Mouse (Mus musculus) spleen, postnatal 10 days (tissue): ENCODE measurements around the gene Tbc1d1.
A peak's percentile ranks its signal among the peaks of the same experiment; 100 is the strongest.

Experiments
- DNase-seq, 2 experiments: peaks; one replicate each; pipeline ENCODE4 v3.0.0; 2021 to 2022; ENCODE audit warnings: low spot score in 2 of 2

Gene Tbc1d1

DNA sequence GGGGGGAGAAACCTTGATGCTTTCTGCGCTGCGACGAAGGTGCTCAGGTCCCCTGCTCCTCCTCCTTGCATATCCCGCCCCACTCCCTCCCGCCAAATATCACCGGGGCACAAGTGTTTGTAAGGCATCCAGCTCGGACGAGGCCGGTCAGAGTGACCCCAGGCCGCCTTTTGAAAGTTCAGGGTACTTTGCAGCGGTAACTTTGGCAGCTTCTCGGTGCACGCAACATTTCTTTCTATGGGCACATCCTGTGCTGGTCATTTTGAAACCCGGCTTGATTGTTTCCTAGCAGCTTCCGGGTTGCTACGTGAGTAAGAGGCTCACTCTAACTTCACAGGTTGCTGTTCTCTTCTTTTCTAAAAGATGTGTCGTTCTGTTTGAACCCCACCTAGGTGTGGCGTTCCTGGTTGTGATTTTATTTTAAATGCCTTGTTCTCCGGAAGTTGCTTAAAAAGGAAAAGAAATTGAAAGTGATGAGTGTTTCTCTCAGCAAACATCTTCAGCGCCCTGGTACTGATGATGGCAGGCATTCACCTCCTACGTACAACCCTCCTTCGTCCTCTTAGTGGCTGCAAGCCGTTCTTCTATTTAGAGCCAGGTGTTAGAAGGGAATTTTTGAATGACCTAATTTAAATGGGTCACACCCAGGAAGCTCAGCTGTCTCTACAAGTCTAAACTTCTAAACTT is 4.7 kb downstream of the Tbc1d1 start:
- DNase-seq, result peak; percentile 22 to 33

DNA sequence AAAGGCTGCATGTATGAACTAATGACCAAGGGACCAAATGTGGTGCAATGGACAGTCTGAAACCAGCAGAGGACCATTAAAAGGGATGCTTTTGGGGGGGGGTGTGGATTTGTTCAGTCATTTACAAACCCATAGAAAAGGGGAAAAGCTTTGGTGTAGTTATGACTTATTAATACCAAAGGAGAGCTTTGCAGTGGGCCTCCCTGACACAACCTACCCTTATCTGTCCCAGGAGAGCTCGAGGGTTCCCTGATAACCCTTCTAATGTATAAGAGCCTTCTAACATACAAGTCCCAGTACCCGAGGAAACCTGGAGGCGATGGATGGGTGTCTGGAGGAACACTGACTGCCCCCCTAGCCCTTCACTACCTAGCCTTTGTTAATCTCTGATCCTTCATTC is 5.8 kb downstream of the Tbc1d1 start:
- DNase-seq, result no peak

DNA sequence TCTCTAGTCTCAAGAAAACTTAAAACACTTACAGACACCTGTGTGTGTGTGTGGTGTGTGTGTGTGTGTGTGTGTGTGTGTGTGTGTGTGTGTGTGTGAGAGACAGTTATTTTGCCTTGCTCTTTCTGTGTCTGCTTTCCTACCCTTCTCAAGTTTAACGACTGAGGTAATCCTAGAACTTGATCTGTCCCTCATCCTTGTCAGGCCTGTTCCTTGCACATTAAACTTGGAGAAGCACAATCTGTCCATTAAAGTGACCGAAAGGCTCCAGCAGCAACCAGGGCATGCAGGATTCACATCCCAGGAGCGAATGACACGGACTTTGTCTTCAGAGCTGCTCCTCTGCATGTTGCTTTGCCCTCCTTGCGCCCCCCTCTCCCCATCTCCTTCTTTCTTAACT is 6.5 kb downstream of the Tbc1d1 start:
- no peak for DNase-seq

DNA sequence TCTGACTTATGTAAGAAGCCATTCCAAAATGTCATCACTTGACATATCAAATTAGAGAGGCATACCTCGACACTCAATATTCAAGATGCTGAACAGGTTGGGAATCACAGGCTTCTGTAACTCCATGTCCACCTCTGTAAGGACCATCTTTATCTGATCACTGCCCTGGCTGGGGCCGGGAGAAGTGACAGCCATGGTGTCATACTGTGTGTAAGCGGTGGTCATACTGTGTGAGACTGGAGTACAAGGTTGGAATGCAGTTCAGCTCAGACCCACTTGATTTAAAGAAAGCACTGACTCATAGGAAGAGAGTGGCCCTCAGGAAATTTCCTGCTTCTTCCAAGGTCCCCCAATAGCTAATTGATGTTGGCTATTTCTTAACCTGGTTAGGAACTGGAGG is 8.3 kb downstream of the Tbc1d1 start:
- DNase-seq, result no peak

DNA sequence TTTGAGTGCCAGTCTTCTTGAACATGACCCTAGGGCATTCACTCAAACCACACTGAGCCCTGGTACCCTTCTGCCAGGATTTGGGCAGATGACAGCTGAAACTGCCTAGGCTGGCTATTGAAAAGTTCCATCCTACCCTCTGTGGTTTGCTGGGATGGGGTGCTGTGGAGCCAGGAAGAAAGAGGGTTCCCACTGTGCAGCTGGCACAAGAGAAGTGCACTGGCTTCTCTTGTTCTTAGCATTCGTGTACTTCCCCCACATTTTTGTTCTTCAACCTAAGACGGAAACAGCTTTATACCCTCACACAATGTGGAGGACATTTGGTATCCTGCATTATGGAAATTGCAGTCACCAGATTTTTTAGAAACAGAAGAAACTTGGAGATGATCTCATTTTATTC is 9.7 kb downstream of the Tbc1d1 start:
- no peak for DNase-seq

DNA sequence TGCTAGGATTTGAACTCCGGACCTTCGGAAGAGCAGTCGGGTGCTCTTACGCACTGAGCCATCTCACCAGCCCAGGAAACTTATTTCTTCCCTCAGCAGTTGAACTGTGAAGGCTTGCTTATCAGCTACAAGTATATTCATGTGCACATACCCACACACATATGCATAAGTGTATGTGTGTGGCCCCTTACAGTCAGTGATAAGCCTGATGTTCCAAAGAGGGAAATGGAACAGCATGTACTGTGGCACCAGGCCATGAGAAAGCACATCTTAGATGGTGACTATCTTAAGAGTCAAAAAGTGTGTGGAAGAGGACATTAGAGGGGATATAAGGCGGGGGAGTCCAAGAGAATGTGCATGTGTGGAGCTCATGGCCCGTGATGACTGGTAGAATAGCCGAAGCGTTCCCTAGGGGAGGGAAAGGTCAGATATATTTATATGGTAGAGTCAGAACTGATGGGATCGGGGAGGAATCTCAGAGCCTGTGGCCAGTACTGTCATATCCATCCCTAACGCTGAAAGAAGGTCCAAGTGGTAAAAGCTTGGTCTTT is 13.0 kb downstream of the Tbc1d1 start:
- no peak for DNase-seq

DNA sequence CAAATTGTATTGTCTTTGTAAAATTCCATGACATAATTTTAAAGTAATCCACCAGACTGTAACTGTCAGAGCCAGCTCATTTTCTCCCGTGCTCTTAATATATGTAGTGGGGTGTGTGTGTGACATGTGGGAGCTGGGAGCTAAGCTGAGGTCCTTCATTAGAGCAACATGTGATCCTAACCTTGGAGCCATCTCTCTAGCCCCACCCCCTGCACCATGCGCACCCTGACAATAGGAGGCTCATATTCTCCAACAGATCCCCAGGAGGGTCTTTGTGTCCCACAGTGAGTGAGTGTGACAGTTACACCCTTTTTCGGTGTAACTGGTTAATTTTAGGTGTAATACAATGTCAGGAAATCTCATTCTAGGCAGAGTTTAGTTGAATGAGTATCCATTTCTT is 16.8 kb downstream of the Tbc1d1 start:
- no peak for DNase-seq

DNA sequence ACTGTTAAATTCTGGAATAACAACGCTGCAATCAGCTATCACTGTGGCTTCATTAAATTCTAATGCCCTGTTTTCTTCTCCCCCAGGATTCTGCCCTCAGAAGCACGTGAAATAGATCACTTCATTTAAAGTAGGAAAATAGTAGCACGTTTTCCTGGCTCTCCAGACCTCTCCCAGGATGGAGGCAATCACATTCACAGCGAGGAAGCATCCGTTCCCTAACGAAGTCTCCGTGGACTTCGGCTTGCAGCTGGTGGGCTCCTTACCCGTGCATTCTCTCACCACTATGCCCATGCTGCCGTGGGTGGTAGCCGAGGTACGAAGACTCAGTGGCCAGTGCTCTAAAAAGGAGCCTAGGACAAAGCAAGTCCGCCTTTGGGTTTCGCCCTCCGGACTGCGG is 17.2 kb downstream of the Tbc1d1 start:
- no peak for DNase-seq

DNA sequence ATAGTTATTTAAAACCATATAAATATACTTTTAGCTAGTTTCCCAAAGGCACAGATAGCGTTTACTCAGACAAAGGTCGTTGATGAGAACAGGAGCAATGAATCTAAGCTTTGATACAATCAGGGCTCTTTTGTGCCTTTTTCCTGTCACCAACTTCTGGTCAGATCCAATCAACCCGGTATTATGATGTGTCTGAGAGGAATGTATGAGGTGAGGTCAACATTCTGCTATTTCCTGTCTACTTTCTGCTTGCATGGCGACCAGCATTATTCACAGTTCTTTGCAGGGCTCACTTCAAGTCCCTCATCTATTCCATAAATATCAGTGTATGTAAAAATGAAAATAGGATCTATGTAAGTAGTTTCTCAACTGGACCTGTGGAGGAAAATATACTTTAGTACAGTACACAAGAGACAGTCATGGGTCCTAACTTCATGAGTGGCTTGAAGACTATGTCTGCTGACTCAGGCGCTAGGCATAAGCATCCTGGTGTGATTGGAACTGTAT is 18.4 kb downstream of the Tbc1d1 start:
- DNase-seq, result no peak

DNA sequence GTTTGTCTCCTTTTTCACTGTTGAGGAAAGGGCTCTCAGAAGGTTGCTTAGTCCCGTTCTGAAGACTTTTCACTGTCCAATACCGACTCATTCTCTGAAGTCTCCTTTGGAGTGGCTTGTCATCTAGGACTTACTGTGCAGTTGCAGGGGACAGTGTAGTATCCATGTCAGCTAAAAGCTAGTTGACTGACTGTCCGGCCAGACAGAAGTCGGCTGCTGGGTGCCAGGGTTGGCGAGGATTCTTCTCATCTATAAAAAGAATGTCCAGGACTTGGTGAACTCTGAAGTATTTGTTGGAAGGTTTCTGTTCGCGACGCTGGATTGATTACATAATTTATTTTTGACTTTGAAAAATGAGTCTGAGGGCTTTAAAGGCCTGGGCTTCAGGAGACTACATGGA is 24.4 kb downstream of the Tbc1d1 start:
- no peak for DNase-seq

DNA sequence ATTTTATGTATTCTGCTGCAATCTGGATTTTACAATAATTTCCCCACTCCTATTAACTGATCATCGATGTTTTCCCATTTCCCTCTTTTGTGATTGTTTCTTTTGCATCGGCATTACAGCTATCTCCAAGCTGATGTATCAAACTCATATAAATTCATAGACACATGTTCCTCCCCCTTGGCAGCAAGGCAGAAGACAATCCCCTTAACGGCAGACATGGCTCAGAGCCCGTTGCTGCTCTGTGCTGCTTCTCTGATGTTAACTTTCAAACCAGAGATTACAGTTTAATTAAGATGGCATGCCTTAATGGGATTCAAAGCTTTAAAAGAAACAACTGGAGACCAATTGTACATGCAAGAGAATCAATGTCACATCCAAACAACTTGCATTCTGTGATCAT is 27.6 kb downstream of the Tbc1d1 start:
- DNase-seq, result no peak

DNA sequence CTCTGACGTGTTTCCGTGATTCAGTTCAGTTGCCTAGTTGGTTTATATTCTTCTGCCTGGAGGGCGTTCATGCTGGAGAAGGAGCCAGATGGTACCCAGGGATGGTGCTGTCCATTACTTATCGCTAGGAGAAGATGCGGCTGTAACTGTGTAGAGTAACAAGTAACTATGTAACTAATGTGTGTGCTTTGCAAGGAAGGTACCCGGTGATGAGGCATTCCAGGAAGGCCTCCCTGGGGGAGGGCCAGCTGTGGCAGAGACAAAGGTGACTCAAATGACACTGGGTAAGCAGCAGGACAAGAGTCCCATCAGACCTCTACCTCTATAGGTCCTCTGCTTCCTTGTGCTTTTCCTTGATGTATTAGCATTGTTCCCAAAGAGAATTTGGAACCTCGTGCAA is 29.2 kb downstream of the Tbc1d1 start:
- DNase-seq, result no peak

DNA sequence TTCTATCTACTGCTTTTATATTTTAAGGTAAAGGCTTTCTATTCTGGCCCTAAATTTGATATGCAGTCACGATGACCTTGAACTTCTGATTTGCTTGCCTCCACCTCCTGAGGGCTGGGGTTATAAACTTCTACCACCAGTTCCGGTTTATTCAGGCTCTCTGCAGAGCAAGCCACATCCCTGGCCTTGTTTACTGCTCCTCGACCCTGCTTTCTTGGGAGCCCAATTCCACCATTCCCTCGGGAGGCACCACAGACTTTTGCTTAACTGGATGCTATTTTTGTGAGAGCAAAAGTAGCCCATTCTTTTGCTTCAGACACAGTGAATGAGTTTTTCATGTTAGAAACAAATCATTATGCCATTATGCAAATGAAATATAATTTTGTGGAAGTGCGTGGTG is 30.5 kb downstream of the Tbc1d1 start:
- no peak for DNase-seq

DNA sequence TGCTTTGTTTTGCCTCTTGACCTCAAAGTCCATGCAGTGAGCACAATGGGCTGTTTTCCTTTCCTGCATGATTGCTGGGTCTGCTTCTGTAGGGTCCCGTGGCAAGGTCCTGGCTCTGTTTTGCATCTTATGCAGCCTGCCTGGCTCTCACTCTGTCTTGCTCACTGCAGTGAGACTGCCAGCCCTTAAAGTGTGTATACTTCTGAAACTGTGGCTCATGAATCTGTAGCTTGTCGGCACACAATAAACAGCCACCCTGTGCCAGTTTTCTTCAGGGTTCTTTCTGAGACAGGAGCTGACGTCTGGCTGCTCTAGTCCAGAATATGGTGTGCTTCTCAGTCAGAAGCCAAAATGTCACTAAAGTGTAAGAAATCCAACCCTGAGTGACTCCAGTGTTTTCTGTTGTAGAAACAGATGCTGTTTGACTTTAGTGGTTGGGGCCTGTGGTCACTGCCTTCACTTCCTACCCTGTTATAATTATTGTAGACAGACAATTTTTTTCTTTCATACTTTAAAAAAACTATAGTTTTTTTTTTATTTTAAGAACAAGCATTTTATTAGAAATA is 32.1 kb downstream of the Tbc1d1 start:
- DNase-seq, result no peak

DNA sequence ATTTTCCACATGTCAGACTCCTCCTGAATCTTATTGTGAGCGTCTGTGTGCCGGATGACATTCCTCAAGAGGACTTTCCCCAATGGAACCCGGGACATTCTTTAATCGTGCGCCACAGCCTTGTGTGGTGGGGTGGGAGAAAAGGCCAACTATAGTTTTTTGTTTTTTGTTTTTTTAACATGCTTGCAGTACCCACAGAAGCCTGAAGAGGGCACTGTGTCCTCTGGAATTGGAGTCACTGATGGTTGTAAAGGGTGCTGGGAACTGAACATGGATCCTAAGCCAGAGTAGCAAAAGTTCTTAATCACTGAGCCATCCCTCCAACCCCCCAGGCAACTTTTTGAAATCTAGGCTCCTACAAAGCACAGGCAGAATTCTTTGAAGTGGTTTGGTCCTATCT is 34.8 kb downstream of the Tbc1d1 start:
- no peak for DNase-seq

DNA sequence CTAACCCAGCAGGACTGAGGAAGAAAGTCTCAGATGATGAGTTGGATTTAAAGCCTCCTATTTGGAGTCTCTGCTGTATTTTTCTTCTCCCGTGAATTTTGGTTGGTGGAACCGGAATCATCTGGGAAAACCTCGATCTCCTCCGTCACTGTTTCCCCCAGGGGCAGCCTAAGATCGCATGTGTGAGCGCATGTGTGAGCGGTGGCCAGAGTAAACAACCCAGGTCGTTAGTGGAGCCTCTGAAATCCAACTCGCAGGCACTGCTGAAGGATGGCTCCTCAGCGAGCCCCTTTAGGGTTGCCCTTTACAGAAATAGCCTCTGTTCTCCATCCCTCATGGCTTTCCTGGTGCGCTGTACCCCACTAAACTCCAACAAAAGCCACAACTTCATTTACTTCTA is 37.2 kb downstream of the Tbc1d1 start:
- no peak for DNase-seq

DNA sequence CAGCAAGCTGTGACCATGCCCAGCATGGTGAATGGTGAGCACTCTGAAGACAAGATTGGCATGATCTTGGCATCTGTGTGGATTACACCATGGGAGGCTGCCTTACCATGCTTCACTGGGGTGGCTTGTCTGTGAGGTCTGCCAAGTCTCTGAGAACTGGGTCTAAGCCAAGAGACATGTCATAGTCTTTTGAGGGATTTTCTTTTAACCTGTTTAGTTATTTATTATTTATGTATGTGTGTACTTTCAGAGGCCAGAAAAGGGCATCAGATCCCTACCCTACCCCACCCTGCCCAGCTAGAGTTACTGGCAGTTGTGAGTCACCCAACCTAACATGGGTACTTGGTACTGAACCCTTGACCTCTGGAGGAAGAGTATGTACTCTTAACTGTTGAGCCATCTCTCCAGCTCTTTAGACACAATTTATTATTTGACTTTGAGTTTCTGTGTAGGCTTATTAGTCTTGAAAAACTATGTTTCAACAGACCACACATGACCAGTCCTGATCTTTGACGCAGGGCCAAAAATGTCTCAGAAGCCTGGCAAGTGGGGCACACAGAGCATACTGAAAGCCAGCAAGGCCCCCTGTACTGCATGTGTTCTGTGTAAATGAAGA is 40.3 kb downstream of the Tbc1d1 start:
- DNase-seq, result no peak

DNA sequence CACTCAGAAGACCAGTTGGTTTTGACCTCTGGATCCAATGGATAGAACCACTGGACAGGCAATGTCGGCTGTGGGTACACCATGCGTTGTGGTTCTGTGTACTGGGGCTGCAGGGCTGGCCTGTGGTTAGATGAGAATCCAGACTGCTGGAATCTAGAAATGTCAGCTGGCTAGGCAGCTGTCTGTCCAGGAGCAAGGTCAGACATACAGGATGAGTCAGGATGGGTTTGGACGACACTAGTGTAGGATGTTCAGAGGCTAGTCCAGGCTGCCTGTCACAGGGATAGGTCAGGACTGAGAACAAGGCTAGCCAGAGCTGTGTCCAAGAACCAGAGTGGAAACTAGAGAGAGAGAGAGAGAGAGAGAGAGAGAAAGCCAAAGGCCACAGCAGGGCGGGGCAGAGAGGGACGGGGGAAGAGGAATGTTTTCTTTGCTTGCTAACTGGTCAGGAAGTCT is 40.8 kb downstream of the Tbc1d1 start:
- no peak for DNase-seq

DNA sequence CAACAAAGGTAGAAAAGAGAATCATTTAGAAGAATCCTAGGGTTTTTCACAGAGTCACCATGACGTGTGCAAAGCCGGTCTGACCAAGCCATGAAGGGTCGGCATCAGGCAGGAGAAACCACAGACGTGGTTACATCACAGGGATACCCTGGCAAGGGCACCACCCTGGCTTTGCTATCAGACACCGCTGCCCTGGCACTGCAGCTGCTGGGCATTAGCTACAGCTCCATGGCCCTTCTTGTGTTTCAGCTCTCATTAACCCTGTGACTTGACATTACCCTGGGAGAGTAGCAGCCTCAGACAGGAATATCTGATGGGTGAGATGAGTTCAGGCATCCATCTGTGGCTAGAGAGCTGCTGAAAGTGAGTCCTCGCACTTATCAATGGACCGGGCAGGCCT is 42.5 kb downstream of the Tbc1d1 start:
- DNase-seq, result no peak

DNA sequence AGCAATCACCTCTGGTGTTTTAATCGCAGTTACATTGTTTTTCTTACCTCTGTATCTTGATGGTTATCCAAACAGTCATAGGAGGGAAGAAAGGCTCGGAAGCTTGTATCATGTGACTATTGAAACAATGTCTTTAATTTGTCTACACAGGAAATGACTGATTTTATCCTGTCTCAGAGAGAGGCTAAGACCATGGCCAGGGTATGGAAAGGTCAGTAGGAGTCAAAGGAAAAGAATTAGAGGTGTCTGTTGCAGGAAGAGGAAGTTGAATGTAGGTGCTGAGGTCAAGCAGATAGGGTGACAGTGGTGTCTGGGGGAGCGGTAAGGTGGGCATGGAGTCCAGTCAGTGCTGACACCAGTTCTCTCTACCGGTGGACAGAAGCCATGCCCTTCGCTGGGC is 45.0 kb downstream of the Tbc1d1 start:
- DNase-seq, result no peak

DNA sequence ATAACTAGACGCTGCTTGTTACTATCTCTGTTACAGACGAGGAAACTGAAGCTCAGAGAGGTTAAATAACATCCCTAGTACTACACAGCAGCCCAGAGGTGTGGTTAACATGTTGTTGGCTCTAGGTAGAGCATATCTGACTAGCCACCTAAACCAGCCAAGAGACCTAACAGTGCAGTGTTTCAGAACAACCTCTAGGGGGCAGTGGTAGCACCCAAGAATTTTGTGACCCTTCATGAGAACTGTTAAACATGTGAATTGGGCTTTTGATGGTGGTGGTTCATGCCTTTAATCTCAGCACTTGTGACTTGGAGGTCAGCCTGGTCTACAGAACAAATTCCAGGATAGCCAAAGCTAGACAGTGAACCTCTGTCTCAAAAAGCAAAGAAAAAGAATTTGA is 46.2 kb downstream of the Tbc1d1 start:
- DNase-seq, result peak in 1 of 2 experiments; percentile 34

DNA sequence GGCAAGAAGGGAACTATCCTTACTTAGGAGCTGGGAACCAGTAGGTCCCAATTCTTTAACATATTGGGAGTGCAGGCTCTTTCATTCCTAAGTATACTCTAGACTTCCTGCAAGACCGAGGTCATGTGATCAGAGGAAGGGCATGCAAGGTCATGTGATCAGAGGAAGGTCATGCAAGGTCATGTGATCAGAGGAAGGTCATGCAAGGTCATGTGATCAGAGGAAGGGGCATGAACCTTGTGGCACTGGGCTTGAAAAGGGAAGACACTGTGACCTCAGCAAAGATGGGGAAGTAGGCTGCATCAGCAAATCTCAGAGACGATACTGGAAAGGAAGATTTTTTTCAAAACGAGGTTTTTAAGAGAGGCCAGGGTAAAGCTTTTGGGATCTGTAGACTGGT is 49.5 kb downstream of the Tbc1d1 start:
- DNase-seq, result peak in 1 of 2 experiments; percentile 30

DNA sequence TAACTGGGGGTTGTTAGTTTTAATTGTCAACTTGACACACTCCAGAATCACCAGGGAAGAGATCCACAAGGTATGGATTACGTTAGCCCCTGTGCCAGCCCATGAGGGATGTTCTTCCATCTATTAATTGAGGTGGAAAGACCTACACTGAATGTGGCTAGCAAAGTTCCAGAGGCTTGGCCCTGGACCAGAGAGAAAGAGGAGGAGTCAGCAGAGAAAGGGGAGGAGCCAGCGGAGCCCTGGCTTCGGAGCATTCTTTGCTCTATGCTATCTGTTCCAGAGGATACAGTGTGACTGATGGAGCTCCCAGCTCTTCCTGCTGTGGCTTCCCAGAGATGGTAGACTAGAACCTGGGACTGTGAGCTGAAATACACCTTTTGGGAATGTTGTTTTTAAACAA is 50.3 kb downstream of the Tbc1d1 start:
- no peak for DNase-seq
